Mouse (Mus musculus): ENCODE results near the gene Ing1.

Ing1 gene

GRCm38 (mm10) chr8:11575604-11576384 lies 20.4 kb downstream of the Ing1 start:
- in situ Hi-C loops (cut with MboI, MseI) = no loop called here

- in situ Hi-C loops (cut with MboI, MseI) = no loop called here
These were observed 30.4 kb downstream of the Ing1 start for GRCm38 (mm10) chr8:11585513-11586373.

- in situ Hi-C loops (cut with MboI, MseI) = no loop called here
These were observed 31.0 kb downstream of the Ing1 start for GRCm38 (mm10) chr8:11586374-11586745.

GRCm38 (mm10) chr8:11591837-11592236 lies 36.5 kb downstream of the Ing1 start:
- in situ Hi-C loops (cut with MboI, MseI) = no loop called here

- in situ Hi-C loops (cut with MboI, MseI) = no loop called here
These were observed 36.9 kb downstream of the Ing1 start for GRCm38 (mm10) chr8:11592296-11592695.

- in situ Hi-C loops (cut with MboI, MseI) = no loop called here
These were observed 38.0 kb downstream of the Ing1 start for GRCm38 (mm10) chr8:11593222-11593884.

- in situ Hi-C loops (cut with MboI, MseI) = no loop called here
These were observed 45.1 kb downstream of the Ing1 start for GRCm38 (mm10) chr8:11600301-11600951.

- in situ Hi-C loops (cut with MboI, MseI) = no loop called here
These were observed 46.8 kb downstream of the Ing1 start for GRCm38 (mm10) chr8:11602006-11602680.

- in situ Hi-C loops (cut with MboI, MseI) = loop anchor here (5.0 kb wide), 1 partner anchor 687 kb away; no protein-coding TSS in a partner anchor
These were observed 53.5 kb downstream of the Ing1 start for GRCm38 (mm10) chr8:11608848-11609247.
